Mouse (Mus musculus): ENCODE data around the gene H2-M5.
A peak's percentile ranks its signal among the peaks of the same experiment; 100 is the strongest.

The H2-M5 gene

GRCm38 (mm10) chr17:36949265-36949664 lies 40.1 kb downstream of the H2-M5 start:
- DNase-seq (ENCODE audit: low read depth, low spot score) = no peak

DNA sequence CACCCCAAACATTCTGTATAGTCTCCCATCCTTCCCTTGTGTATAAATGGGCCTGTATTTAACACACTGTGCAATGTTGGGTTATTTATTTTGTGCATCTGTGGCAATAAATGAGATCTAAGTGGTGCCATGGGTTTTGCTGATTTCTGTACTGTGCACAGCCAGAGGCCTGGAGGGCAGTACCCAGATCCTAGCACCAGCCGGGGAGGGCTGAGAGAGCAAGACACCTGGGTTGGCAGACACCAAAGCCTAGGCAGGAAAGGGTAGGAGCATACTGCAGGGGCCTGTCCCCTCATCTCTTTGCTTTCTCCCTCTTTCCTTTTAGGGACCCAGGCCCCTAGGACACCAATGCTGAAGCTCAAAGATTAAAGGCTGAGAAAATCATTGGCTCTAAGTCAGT lies 41.1 kb downstream of the H2-M5 start:
- no peak for DNase-seq (ENCODE audit: low read depth, low spot score)

- DNase-seq (ENCODE audit: low read depth, low spot score) = peak; percentile 71
These were observed 42.1 kb downstream of the H2-M5 start for GRCm38 (mm10) chr17:36947051-36947819.

DNA sequence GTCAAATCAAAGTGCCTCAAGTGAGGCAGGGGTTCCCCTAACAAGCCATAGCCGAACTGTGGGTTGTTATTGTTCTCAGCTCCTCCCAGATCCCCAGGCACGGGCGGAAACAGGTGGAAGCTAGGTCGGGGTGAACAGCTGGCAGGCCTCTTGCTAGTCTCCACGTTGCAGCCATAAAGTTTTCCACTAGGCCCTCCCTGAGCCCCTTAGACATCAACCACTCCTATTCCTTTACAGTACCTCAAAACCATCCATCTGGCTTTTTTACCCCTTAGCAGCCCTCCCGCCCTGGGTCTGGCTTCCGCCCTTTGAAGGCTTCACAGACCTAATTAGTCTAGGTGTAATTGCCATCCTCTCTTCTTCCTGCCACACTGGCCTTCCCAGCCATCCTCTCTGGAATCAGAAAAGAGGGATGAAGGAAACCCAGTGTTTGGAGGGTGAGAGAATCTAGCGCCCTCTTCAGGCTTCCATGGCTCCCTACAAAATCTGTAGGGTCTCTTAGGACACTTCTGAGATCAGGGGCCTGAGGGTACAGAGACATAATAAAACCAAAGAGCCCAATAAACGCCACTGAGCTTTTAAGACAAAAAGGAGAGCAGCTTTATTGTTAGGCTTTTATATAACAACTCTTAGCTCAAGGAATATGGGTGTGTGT lies 45.1 kb downstream of the H2-M5 start:
- peak; percentile 63 for DNase-seq (ENCODE audit: low read depth, low spot score)

DNA sequence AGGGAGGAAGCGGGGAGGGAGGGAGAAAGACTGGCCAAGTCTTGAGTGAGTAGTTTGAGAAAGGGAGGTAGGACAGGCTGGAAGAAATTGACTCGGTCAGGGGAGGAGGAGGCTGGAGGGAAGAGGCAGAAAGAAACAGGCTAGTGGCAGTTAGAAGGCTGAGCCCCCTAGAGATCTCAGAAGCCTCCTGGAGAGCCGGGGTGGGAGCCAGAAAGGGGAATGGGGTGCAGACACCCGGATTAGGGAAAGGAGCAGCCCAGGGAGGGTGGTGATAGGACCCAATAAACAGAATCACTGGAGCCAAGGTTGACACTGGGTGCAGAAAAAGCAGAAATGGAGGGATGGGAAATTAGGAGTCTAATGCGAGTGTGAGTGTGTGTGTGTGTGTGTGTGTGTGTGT lies 45.6 kb downstream of the H2-M5 start:
- no peak for DNase-seq (ENCODE audit: low read depth, low spot score)

- peak; percentile 51 for DNase-seq (ENCODE audit: low read depth, low spot score)
These were observed 46.4 kb downstream of the H2-M5 start, which contains the start of gene Rnf39 for GRCm38 (mm10) chr17:36942791-36943471. TSS of gene Rnf39 (plus strand) at chr17:36942918.

GRCm38 (mm10) chr17:36942391-36942790 lies 46.9 kb downstream of the H2-M5 start:
- peak; percentile 23 for DNase-seq (ENCODE audit: low read depth, low spot score)

DNA sequence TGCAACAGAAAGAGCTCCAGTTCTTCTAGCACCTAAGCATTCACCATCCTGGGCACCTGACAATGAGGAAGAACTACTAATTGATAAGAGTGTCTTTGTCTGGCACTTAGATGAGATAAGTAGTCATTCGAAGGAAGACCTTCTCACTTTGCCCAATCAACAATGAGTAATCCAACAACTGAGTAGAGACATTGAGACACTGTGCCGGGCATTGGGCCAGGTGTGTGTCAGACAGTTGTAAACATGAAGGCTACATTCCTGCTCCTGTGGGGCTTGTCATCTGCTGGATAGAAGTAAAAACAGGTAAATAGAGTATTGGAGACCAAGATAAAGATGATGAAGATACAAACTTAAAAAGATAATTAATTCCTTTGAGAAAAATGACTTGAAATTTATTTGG lies 51.3 kb downstream of the H2-M5 start:
- DNase-seq (ENCODE audit: low read depth, low spot score) = no peak
